Mouse (Mus musculus) layer of hippocampus, adult 9-10 months (tissue): ENCODE results near the gene Npl.

ENCODE experiments used
- DNase-seq: peaks from one replicate; pipeline ENCODE4 v3.0.0; 2022; ENCODE audit warnings: low spot score

Gene Npl

DNA sequence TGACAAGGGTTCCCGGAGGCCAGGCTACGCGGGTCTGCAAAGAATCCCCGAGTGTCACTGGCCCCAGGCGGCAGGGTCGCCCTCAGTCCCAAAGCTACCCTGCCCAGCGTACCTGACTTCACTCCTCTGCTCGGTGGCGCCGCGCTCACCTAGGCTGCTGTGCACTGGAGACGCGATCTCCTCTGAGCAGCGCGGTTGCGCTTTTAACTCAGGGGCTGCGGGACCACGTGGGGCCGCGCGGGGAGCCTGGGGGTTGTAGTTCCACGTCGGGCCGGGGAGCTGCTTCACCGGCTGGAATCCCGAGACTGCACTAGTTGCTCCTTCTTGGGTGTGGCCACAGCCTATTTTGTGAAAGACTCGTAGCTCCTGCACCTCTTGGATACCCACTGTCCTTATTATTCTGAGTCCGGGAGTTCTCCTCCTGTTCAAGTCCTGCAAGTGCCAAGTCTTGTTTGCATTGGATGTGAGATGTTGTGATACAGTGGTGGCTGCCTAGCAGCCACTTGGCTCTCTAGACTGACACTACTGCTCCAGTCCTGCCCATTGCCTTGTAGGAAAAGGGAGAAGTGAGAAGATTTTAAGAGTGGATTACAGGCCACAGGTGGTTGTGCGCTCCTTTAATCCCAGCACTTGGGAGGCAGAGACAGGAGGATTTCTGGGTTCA is at the start of gene Npl:
Gene Npl (minus strand): TSS at position 510 of the 664 bp plus-strand sequence.
- no peak for DNase-seq

DNA sequence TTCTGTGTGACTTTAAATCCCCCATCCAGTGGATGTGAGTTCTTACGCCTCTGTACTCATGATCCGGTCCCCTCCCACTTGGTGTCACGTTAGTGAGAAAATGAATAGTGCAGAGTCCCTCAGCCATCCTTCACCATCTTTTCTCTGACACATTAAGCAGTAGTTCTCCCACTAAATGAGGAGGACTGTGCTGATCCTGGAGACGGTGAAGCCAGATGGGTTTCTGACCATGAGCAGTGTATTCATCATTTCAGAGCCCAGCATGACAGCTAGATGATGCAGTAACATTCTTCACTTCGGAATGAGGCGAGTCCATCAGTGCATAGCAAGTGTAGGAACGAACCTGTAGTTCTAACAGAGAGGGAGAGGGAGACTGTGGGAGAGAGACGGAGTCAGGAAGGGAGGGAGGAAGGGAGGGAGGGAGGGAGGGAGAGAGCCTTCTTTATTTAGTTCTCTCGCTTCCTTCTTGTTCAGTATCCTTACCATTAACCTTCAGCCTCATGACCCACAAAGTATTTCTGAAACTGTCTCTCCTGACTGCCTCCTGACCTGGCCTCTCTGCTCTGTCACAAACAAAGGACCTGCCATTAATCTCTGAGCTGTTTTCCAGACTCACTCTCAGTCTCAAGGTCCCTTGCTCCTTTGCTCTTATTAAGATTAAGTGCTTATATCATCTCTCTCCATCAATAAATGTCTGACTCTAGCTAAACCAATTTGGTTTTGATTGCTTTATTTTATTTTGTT is 49.6 kb upstream of the Npl start:
- DNase-seq, result no peak

DNA sequence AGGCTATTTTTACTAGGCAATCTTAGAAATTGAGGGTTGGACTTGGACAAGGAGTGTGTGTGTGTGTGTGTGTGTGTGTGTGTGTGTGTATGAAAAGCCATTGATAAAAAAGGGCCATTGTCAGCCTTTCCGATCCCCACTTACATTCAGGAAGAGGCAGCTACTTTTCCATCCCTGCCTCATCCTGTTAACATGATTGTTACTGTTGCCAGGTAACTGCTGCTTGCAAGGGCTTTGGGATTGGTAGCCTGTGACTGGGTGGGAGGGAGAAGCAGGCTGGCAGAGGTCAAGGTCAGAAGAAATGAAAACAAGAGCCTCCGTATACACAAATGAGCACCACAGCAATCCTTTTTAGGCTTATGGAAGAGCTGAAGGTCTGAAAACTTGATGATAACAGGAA is 48.9 kb upstream of the Npl start:
- DNase-seq, result no peak

DNA sequence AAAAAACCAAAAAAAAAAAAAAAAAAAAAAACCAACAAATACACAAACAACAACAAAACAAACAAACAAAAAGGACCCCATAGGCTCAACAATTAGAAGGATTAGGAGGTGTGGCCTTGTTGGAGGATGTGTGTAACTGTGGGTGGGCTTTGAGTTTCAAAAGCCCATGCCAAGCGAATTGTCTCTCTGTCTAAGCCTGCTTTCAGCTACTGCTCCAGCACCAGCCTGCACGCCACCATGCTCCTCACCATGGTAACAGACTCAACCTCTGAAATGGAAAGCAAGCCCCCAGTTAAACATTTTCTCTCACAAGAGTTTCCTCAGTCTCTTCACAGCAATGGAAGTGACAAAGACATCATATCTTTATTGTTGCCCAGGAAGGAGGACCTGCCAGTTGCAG is 43.8 kb upstream of the Npl start:
- DNase-seq, result no peak

DNA sequence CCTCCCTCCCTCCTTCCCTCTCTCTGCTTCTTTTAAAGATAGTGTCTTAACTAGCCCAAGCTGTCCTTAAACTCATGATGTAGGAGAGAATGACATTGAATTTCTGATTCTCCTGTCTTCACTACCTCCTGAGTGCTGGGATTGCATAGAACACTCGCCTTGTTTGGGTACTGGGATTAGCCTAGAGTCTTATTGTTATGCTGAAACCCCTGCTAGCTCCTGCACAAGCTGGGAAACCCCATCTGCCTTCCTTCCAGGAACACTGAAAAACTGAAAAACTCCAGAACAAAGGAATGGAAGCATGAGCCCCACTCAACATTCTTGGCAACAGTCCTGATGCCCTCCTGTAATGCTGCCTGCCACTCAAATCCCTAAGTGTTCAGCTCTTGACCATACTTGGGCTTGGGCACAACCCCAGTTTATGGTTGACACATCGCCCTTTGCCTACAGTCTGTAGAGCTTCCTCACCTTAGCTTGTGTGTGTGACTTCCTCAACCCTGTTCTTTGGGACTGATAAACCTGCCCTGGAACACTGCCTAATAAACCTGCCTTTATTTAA is 40.4 kb upstream of the Npl start:
- no peak for DNase-seq

DNA sequence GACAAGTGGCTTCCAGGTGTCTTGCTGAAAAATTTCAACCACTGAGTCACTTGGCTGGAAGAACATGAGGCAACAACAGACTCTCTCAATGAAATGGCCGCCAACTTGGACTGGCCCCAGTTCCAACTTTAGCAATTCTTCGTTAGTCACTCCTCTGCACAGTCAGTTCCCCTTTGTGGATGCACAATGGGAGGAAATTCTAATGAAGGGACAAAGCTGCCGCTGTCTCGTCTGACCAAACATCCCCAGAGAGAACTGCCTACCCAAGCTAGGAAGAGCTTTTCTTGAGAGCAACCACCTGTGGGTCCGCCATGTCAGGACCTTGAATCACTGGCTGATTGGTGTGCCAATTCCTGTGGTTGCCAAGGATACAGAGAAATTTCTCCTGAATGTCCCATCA is 38.1 kb upstream of the Npl start:
- DNase-seq, result no peak

DNA sequence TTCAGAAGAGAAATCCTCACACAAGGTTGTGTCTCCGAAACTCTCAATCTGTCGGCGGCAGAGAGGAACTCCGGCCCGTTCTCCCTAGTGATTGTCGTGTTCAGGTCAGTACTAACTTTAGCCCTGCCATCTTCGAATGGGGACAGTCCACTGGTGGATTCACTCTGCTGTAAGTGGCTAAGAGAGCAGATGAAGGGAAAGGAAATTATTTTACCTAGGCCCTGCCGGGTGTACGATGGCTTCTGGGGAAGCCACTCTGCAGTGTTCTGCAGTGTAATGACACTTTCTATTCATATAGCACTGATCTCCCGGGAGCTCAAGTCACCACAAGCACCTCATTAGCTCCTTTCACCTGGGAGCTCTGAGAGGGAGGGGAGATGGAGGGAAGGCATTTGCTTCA is 37.0 kb upstream of the Npl start:
- no peak for DNase-seq

DNA sequence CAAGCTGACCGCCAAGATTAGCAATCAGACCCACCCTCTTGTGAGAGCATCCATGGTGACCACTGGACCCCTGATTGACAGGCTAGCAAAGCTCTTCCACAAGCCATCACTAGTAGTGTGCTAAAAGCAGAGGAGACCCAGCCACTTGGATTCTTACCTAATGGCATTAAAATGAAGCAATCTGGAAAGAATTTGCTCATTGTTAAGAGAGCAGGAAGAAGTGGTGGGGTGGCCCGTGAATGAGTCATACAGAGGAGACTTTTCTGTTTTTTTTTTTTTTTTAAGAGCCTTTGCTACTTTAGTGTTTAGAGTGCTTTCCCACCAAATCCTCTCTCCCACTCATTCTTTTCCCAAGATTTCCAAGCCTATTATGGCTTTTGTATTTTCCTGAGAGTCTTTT is 35.9 kb upstream of the Npl start:
- DNase-seq, result no peak

GRCm38 (mm10) chr1:153583189-153583588 is 33.3 kb upstream of the Npl start:
- no peak for DNase-seq

DNA sequence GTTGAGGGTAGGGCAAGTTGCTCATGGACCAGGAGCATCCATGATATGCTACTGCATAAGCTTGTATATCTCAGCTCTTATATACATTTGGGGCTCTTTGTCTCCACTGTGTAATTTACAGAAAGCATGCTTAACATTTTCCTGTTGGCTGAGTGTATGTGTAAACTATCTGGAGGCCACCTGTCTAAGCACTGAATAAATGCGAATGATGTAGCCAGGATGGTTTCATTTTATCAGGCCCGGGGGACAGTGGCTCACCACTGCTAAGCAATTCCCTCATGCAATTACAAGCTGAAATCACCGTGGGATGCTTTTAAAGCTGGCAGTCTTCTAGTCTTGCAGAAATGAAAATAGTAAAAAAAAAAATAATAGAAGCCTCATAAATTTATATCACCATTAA is 24.9 kb upstream of the Npl start:
- no peak for DNase-seq

DNA sequence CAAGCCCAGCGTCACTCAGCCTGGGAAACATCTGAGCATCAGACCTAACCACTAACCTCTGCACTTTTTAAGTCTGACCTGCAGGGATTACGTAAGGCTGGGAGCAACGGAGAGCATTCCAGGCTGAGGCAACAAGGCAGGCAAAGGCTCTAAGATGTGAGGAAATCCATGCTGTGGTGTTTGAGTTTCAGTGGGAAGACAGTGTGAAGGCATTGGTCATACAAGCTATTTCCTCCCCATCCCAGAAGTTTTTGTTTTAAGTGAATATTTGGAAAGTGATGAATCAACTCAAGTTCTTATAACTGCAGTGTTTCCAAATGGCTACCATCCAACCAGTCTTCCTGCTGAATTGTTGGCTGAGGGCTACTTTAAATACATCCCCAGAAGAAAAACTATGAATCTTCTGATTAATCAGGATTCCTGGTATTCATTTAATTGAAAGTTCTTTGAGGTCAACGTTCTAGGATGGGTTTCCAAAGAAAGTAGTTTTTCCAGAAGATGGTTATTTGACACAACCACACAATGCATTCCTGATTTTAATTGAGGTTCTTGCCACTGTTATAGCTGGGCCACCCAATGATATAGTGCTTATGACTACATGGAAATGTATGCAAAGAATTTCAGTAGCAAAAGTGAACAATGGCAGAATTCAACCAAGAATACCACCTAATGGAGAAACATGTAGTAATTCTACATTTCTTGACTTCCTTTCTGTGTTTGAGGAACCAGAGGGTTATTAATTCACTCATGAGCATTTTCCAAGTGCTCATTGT is 22.6 kb upstream of the Npl start:
- no peak for DNase-seq

DNA sequence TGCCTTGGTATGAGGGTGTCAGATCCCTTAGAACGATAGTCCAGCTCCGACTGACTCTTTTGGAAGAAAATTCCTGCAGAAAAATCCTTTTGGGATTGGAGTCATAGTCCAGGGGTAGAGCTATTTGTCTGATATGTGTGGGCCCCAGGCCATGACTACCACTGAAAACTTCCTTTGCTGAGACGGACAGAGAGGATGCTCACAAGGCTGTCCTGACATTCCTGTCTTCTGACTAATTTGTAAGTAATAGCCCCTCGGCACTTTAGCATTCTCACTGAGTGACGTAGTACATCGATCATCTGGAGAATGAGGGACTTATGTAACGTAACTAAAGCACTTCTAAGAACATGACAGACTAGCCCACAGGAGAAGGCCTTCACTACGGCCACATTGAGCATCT is 15.9 kb upstream of the Npl start:
- no peak for DNase-seq

- no peak for DNase-seq
Measured at GRCm38 (mm10) chr1:153564701-153565100, 14.9 kb upstream of the Npl start.

DNA sequence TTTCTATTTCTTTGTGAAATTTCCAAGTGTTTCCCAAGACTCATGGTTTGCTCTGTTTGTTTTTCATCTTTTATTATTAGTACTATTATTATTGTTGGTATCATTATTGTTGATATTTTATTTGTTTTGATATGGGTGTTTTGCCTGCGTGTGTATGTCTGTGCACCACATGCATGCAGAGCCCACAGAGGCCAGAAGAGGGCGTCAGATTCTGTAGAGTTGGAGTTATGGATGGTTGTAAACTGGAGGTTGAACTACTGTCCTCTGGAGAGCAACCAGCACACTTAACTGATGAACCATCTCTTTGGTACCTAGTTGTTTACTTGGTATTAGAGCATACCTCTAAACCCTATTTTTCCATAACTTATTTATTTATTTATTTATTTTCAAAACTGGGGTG is 13.8 kb upstream of the Npl start:
- no peak for DNase-seq

DNA sequence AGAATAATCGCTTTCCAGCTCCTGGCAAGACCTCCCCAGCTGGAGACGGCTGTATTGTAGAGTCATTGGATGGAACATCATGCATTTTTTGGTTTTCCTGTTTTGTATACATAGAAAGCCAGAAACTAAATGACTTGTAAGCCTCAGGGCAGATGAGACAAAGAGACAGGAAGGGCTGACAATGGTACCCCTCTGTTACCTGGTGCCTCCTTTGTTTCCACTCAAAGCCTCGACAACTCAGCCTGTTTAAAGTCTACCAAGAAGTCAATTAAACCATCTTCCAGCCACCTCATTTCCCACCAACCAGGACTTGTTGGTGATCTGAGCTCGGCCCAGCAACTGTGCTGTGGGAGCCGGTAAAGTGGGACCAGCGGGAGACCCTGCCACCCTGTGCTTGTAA is 11.0 kb upstream of the Npl start:
- DNase-seq, result no peak

- DNase-seq, result no peak
Measured at GRCm38 (mm10) chr1:153559701-153560100, 9.9 kb upstream of the Npl start.

GRCm38 (mm10) chr1:153559126-153559647 is 9.3 kb upstream of the Npl start:
- peak; percentile 51 for DNase-seq

DNA sequence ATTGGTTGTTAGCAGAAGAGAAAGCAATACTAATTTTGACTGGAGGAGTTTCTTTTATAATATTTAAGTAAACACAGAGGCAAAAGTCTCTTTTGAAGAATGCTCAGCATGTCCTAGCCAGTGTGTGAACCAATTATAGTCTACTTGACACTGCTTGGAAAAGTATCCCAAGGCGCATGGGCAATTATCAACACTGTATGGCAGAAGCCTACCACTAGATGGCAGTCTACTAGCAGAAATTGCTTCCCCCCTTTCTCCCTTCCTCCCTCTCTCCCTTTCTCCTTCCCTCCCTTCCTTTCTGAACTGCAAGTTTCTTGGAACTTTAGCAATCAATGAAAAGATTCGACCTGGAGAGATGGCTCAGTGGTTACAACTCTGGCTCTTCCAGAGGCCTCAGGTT is 7.1 kb upstream of the Npl start:
- peak; percentile 43 for DNase-seq

DNA sequence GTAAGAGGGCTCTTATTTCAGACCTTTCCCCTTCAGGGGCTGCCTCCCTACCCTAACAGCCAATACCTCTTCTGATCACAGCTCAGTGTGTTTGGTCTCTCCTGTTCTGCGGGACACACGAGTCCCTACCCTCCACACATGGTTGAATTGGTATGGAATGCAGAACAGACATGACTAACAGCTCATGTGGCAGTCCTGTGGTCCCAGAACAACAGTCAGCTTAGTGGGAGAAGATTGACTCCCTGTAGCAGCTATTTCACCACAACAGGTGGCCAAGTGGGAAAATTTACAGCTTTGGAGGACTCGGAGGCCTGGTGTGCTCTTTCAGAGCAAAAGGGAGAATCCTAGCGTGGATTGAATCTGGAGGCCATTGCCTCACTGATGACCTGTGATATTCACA is 6.4 kb upstream of the Npl start:
- no peak for DNase-seq

- peak; percentile 39 for DNase-seq
Measured at GRCm38 (mm10) chr1:153550814-153551213, 969 bp upstream of the Npl start.

DNA sequence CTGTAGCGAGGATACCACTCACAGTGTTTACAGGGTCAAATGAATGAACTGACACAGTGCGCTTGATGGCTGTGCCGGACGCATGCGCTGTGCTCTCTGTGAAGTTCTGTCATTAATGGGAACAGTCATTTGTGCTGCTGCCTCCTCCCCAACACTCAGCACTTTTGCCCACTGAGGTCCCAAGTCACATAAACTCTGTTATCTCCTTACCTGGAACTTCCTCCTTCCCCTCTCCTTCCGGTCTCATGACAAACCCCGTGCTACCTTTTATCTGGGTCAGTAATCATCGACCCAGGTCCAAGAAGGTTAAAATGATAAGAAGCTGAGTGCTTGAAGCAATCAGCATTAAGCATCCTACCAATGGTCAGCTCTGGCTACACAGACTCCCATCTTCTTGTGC is 2.3 kb downstream of the Npl start:
- DNase-seq, result no peak

DNA sequence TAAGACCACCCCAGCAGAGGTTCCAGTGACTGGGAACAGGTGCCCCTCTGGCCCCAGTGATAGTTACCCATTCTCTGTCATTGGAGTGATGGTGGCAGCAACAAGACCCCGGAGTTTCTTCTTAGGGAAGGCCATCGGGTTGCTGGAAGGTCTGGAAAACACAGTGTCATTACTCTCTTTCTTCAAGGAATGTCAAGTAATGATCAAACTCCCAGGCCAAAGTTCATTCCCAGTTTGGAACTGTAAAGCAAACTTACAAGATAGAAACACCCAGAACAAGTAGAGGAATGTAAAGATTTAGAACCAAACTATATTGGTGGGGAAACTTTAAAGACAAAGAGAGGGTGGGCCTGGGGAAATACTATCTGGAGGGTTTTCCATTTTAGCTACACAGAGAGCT is 4.6 kb downstream of the Npl start:
- no peak for DNase-seq
